23 mouse cellular contexts compared by ENCODE assay signal in the genomic region with DNA sequence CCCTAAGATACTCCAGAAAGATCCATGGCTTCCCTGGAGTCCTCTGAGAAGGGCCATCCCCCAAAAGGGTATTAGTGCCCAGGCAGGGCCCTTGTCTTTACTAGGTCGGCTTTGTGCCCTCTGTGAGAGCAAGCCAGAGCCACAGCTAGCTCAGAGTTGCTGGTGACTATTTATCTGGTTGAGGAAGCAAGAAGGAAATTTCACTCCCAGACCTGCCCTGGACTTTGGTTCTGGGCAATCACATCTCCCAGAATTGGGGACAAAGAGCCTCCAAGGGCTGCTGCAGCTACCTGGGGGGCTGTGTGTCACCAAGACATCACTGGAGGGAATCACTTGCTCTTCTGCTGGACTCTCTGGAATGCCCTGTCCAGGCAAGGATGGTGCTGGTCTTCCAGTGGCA. TPM values are rescaled to one million over a fixed set of nuclear protein-coding genes. Genes with fewer than 3 reads are reported as not detected.
DNase-seq lines count a peak whose midpoint lies in the region; ATAC-seq and TF ChIP-seq lines count a peak whose summit lies in the region.
"Had no signal": no experiment of that assay in that cellular context is flagged by ENCODE, and none has a peak within 500 bp of the region (broad histone marks: within the 10 kb centered on the region; RNA-seq: fewer than 3 reads in every experiment).

No protein-coding gene starts in this region.

- no peak overlapping the region for H3K9ac ChIP-seq in kidney, embryonic 15.5 days
- H3K9ac ChIP-seq in kidney, embryonic 14.5 days (ENCODE audit: low read depth, low read length): no peak overlapping the region
- no peak overlapping the region for H3K9ac ChIP-seq in lung, postnatal 0 days (replicated peaks; ENCODE audit: low read depth)
- no peak overlapping the region for H3K9ac ChIP-seq in intestine, postnatal 0 days (ENCODE audit: low read depth, low read length)
- no peak overlapping the region for H3K9ac ChIP-seq in stomach, postnatal 0 days (ENCODE audit: low read length)
- H3K9ac ChIP-seq: heart, embryonic 15.5 days; hindbrain, embryonic 13.5 days; limb, embryonic 12.5 days; liver, postnatal 0 days had no signal

- H3K27ac ChIP-seq in kidney, embryonic 15.5 days: 0 out of 2 replicates have a peak overlapping the region, but pooled peaks have one; percentile 13
- no peak overlapping the region for H3K27ac ChIP-seq in kidney, embryonic 14.5 days (ENCODE audit: low read depth, low read length)
- 0 out of 2 replicates have a peak overlapping the region, but pooled peaks have one; percentile 26 for H3K27ac ChIP-seq in lung, postnatal 0 days (ENCODE audit: low read length)
- peak overlapping the region; percentile 62 for H3K27ac ChIP-seq in intestine, postnatal 0 days (ENCODE audit: low read depth, low read length)
- H3K27ac ChIP-seq in stomach, postnatal 0 days (replicated peaks): peak overlapping the region; percentile 77
- H3K27ac ChIP-seq: heart, embryonic 15.5 days; hindbrain, embryonic 13.5 days; limb, embryonic 12.5 days had no signal

- WGBS in kidney, embryonic 15.5 days: 78% methylated on average over 1 of the region's 1 CpGs
- WGBS in kidney, embryonic 14.5 days: 71% methylated on average over 1 of the region's 1 CpGs
- WGBS in lung, postnatal 0 days: 48% methylated on average over 1 of the region's 1 CpGs
- 32% methylated on average over 1 of the region's 1 CpGs for WGBS in intestine, postnatal 0 days
- WGBS in stomach, postnatal 0 days: 61% methylated on average over 1 of the region's 1 CpGs

- no peak overlapping the region for H3K4me2 ChIP-seq in kidney, embryonic 15.5 days
- no peak overlapping the region for H3K4me2 ChIP-seq in kidney, embryonic 14.5 days (replicated peaks; ENCODE audit: low read depth, low read length)
- H3K4me2 ChIP-seq in lung, postnatal 0 days (replicated peaks; ENCODE audit: low read depth, low read length): no peak overlapping the region
- H3K4me2 ChIP-seq in intestine, postnatal 0 days (replicated peaks; ENCODE audit: low read depth): peak overlapping the region; percentile 32; the same call in 1 of the 2 replicates
- H3K4me2 ChIP-seq in stomach, postnatal 0 days (replicated peaks; ENCODE audit: low read depth): no peak overlapping the region
- H3K4me2 ChIP-seq: heart, embryonic 15.5 days; hindbrain, embryonic 13.5 days; limb, embryonic 12.5 days; liver, embryonic 11.5 days had no signal

- DNase-seq in lung, postnatal 0 days (ENCODE audit: low spot score): no peak
- no peak for DNase-seq in lung, adult 18-20 months
- DNase-seq in stomach, postnatal 0 days (ENCODE audit: low spot score): peak; percentile 30
- no peak for DNase-seq in urinary bladder, postnatal 10 days (ENCODE audit: low spot score)
- DNase-seq in layer of hippocampus, adult 9-10 months (ENCODE audit: low spot score): no peak
- DNase-seq: cerebellum, adult 11 months; cerebellum, adult 9-10 months; cerebellum, postnatal 36 days; layer of hippocampus, adult 9-11 months; liver, postnatal 0 days; right cerebral cortex, postnatal 25 days; spleen, adult 18-20 months; thymus, postnatal 14 days had no signal

- no peaks in the 10 kb centered on the region for H3K9me3 ChIP-seq in kidney, embryonic 15.5 days (replicated peaks)
- no peaks in the 10 kb centered on the region for H3K9me3 ChIP-seq in kidney, embryonic 14.5 days (ENCODE audit: control insufficient read depth, low read length)
- H3K9me3 ChIP-seq in lung, postnatal 0 days (ENCODE audit: low read length): no peaks in the 10 kb centered on the region
- no peaks in the 10 kb centered on the region for H3K9me3 ChIP-seq in intestine, postnatal 0 days (ENCODE audit: control insufficient read depth)
- H3K9me3 ChIP-seq in stomach, postnatal 0 days (ENCODE audit: control insufficient read depth, low read length): no peaks in the 10 kb centered on the region
- H3K9me3 ChIP-seq: heart, embryonic 15.5 days; hindbrain, embryonic 13.5 days; limb, embryonic 12.5 days had no signal

- peaks cover 36% of the 10 kb centered on the region for H3K4me1 ChIP-seq in kidney, embryonic 15.5 days
- H3K4me1 ChIP-seq in kidney, embryonic 14.5 days (ENCODE audit: control insufficient read depth, insufficient read depth, low read length): peaks cover 17% of the 10 kb centered on the region; the same call in 1 of the 2 replicates
- H3K4me1 ChIP-seq in lung, postnatal 0 days (ENCODE audit: insufficient read depth, low read depth, low read length): peaks cover under 1% of the 10 kb centered on the region; the same call in 1 of the 2 replicates
- peaks cover 2% of the 10 kb centered on the region; the same call in 1 of the 2 replicates for H3K4me1 ChIP-seq in intestine, postnatal 0 days (replicated peaks; ENCODE audit: control insufficient read depth, insufficient read depth, low read length)
- no peaks in the 10 kb centered on the region for H3K4me1 ChIP-seq in stomach, postnatal 0 days (replicated peaks; ENCODE audit: control insufficient read depth, insufficient read depth)

- no peaks in the 10 kb centered on the region for H3K27me3 ChIP-seq in kidney, embryonic 15.5 days
- no peaks in the 10 kb centered on the region for H3K27me3 ChIP-seq in kidney, embryonic 14.5 days (ENCODE audit: control insufficient read depth, insufficient read depth, low read length)
- no peaks in the 10 kb centered on the region for H3K27me3 ChIP-seq in lung, postnatal 0 days (replicated peaks; ENCODE audit: insufficient read depth, low read length)
- no peaks in the 10 kb centered on the region for H3K27me3 ChIP-seq in intestine, postnatal 0 days (replicated peaks; ENCODE audit: control insufficient read depth, insufficient read depth, low read length)
- H3K27me3 ChIP-seq in stomach, postnatal 0 days (ENCODE audit: control insufficient read depth, insufficient read depth, low read length): no peaks in the 10 kb centered on the region
- H3K27me3 ChIP-seq: limb, embryonic 12.5 days; Patski had no signal

- H3K36me3 ChIP-seq in kidney, embryonic 15.5 days: no peaks in the 10 kb centered on the region
- H3K36me3 ChIP-seq in kidney, embryonic 14.5 days (ENCODE audit: control insufficient read depth, insufficient read depth, low read length): no peaks in the 10 kb centered on the region
- no peaks in the 10 kb centered on the region for H3K36me3 ChIP-seq in lung, postnatal 0 days (ENCODE audit: insufficient read depth, low read length)
- no peaks in the 10 kb centered on the region for H3K36me3 ChIP-seq in intestine, postnatal 0 days (ENCODE audit: control insufficient read depth, insufficient read depth)
- no peaks in the 10 kb centered on the region for H3K36me3 ChIP-seq in stomach, postnatal 0 days (ENCODE audit: control insufficient read depth, insufficient read depth, low read length)
- H3K36me3 ChIP-seq: heart, embryonic 15.5 days; hindbrain, embryonic 13.5 days; limb, embryonic 12.5 days had no signal

- no peak for TF ChIP-seq EP300 in lung, postnatal 0 days (IDR thresholded peaks at IDR 0.05)
- no peak for TF ChIP-seq EP300 in stomach, postnatal 0 days (optimal IDR thresholded peaks at IDR 0.05)

- TF ChIP-seq CTCF in lung, postnatal 0 days (IDR thresholded peaks at IDR 0.05): no peak
- no peak for TF ChIP-seq CTCF in intestine, postnatal 0 days (IDR thresholded peaks at IDR 0.05; ENCODE audit: low read depth)
- TF ChIP-seq CTCF in stomach, postnatal 0 days (IDR thresholded peaks at IDR 0.05; ENCODE audit: low read depth): no peak

- no peak for ATAC-seq in kidney, embryonic 15.5 days (replicated peaks; ENCODE audit: low FRiP score)
- no peak for ATAC-seq in kidney, embryonic 14.5 days (ENCODE audit: low FRiP score, low TSS enrichment)
- ATAC-seq in lung, postnatal 0 days: no peak
- ATAC-seq in intestine, postnatal 0 days: peak; percentile 72
- ATAC-seq in stomach, postnatal 0 days (ENCODE audit: low FRiP score, low TSS enrichment): no peak
- ATAC-seq: forebrain, embryonic 14.5 days; midbrain, embryonic 16.5 days; Patski had no signal

- H3K4me3 ChIP-seq in kidney, embryonic 15.5 days (replicated peaks): no peak overlapping the region
- H3K4me3 ChIP-seq in kidney, embryonic 14.5 days (ENCODE audit: low read length): no peak overlapping the region
- H3K4me3 ChIP-seq in lung, postnatal 0 days (ENCODE audit: low read depth, low read length): no peak overlapping the region
- no peak overlapping the region for H3K4me3 ChIP-seq in intestine, postnatal 0 days (ENCODE audit: low read depth, low read length)
- H3K4me3 ChIP-seq in stomach, postnatal 0 days (ENCODE audit: low read depth, low read length): no peak overlapping the region
- H3K4me3 ChIP-seq: heart, embryonic 15.5 days; hindbrain, embryonic 13.5 days; limb, embryonic 12.5 days had no signal

RNA-seq across cellular contexts. Expression of gene Isca2, which starts 33.0 kb away (rescaled TPM):
- 143 TPM in 2 replicates for polyA plus RNA-seq in kidney, embryonic 15.5 days (2015; fragmentation: Nextera tagmentation; extraction: Ambion mirVana)
- 138 and 170 TPM in 2 replicates for polyA plus RNA-seq in kidney, embryonic 14.5 days (2014; fragmentation: Nextera tagmentation; extraction: Ambion mirVana)
- 103 and 105 TPM in 2 replicates for polyA plus RNA-seq in lung, postnatal 0 days (2015; fragmentation: Nextera tagmentation; extraction: Ambion mirVana)
- polyA plus RNA-seq in intestine, postnatal 0 days (2015; fragmentation: Nextera tagmentation; extraction: Ambion mirVana): 104 and 119 TPM in 2 replicates
- polyA plus RNA-seq in stomach, postnatal 0 days (2015; fragmentation: Nextera tagmentation; extraction: Ambion mirVana): 73.0 and 75.2 TPM in 2 replicates

RNA-seq across cellular contexts. Expression of gene Npc2, which starts 33.1 kb away (rescaled TPM):
- 62.6 and 63.3 TPM in 2 replicates for polyA plus RNA-seq in kidney, embryonic 15.5 days (2015; fragmentation: Nextera tagmentation; extraction: Ambion mirVana)
- polyA plus RNA-seq in kidney, embryonic 14.5 days (2014; fragmentation: Nextera tagmentation; extraction: Ambion mirVana): 50.2 and 59.0 TPM in 2 replicates
- 523 and 558 TPM in 2 replicates for polyA plus RNA-seq in lung, postnatal 0 days (2015; fragmentation: Nextera tagmentation; extraction: Ambion mirVana)
- 100 and 107 TPM in 2 replicates for polyA plus RNA-seq in intestine, postnatal 0 days (2015; fragmentation: Nextera tagmentation; extraction: Ambion mirVana)
- polyA plus RNA-seq in stomach, postnatal 0 days (2015; fragmentation: Nextera tagmentation; extraction: Ambion mirVana): 49.0 and 49.4 TPM in 2 replicates
